12 mouse cellular contexts compared by ENCODE assay signal in genomic region chr13:51328971-51329346, GRCm38 (mm10).
A peak's percentile ranks its signal among the peaks of the same experiment; 100 is the strongest.
DNase-seq lines count a peak whose midpoint lies in the region; ATAC-seq and TF ChIP-seq lines count a peak whose summit lies in the region.
"Had no signal": no experiment of that assay in that cellular context is flagged by ENCODE, and none has a peak within 500 bp of the region (broad histone marks: within the 10 kb centered on the region; RNA-seq: fewer than 3 reads in every experiment).

No protein-coding gene starts in this region.

- H3K4me1 ChIP-seq in heart, embryonic 11.5 days (ENCODE audit: control insufficient read depth, insufficient read depth, low read length): peaks cover 14% of the 10 kb centered on the region
- peaks cover 30% of the 10 kb centered on the region for H3K4me1 ChIP-seq in embryonic facial prominence, embryonic 12.5 days
- H3K4me1 ChIP-seq in limb, embryonic 14.5 days (ENCODE audit: control insufficient read depth, insufficient read depth, low read length): peaks cover 29% of the 10 kb centered on the region
- no peaks in the 10 kb centered on the region for H3K4me1 ChIP-seq in thymus, adult 2 months (replicated peaks; ENCODE audit: control insufficient read depth, insufficient read depth, low read length)

- H3K4me2 ChIP-seq in heart, embryonic 11.5 days: no peak overlapping the region
- H3K4me2 ChIP-seq in embryonic facial prominence, embryonic 12.5 days (replicated peaks): no peak overlapping the region
- H3K4me2 ChIP-seq in limb, embryonic 14.5 days (replicated peaks; ENCODE audit: low read depth, low read length, severe bottlenecking): no peak overlapping the region

- TF ChIP-seq CTCF in thymus, adult 2 months (IDR thresholded peaks at IDR 0.05; ENCODE audit: borderline replicate concordance, control insufficient read depth, extremely low read depth, insufficient read depth, low read length, poor library complexity): no peak

- no peaks in the 10 kb centered on the region for H3K27me3 ChIP-seq in heart, embryonic 11.5 days (ENCODE audit: control insufficient read depth, insufficient read depth, low read length)
- no peaks in the 10 kb centered on the region for H3K27me3 ChIP-seq in embryonic facial prominence, embryonic 12.5 days
- no peaks in the 10 kb centered on the region for H3K27me3 ChIP-seq in limb, embryonic 14.5 days (ENCODE audit: control insufficient read depth, insufficient read depth, low read length)
- no peaks in the 10 kb centered on the region for H3K27me3 ChIP-seq in thymus, adult 2 months (ENCODE audit: control insufficient read depth, insufficient read depth, low read length)

- peak overlapping the region; percentile 59 for H3K27ac ChIP-seq in heart, embryonic 11.5 days (ENCODE audit: low read depth, low read length)
- peak overlapping the region; percentile 55; the same call in 1 of the 2 replicates for H3K27ac ChIP-seq in embryonic facial prominence, embryonic 12.5 days
- peak overlapping the region; percentile 53 for H3K27ac ChIP-seq in limb, embryonic 14.5 days (replicated peaks; ENCODE audit: low read depth, low read length)
- H3K27ac ChIP-seq in thymus, adult 2 months (ENCODE audit: control insufficient read depth, insufficient read depth, low read length): no peak overlapping the region
- H3K27ac ChIP-seq: gastrocnemius, adult 2 months; left cerebral cortex, adult 2 months had no signal

- no peak for DNase-seq in heart, adult 9 months (ENCODE audit: low spot score in 2 of 2)
- peak; percentile 47 for DNase-seq in 3T3-L1 (ENCODE audit: low read depth, low spot score)
- DNase-seq in limb, embryonic 14.5 days (ENCODE audit: low spot score): peak; percentile 31
- DNase-seq in thymus, adult 2 months: no peak
- no peak for DNase-seq in ovary, adult 18-20 months (ENCODE audit: low spot score)
- no peak for DNase-seq in layer of hippocampus, adult 18-20 months (ENCODE audit: low spot score in 2 of 2)
- DNase-seq: gastrocnemius, adult 2 months; lung, adult 18-20 months had no signal

- TF ChIP-seq POLR2A in limb, embryonic 14.5 days (IDR thresholded peaks at IDR 0.05; ENCODE audit: borderline replicate concordance, extremely low read depth, insufficient read depth, insufficient read length): no peak
- no peak for TF ChIP-seq POLR2A in thymus, adult 2 months (IDR thresholded peaks at IDR 0.05; ENCODE audit: control insufficient read depth, extremely low read depth, insufficient read depth, low read length, poor library complexity)

- WGBS in heart, embryonic 11.5 days (ENCODE audit: insufficient replicate concordance): 69% methylated on average over 8 of the region's 8 CpGs
- WGBS in embryonic facial prominence, embryonic 12.5 days: 74% methylated on average over 8 of the region's 8 CpGs
- 48% methylated on average over 8 of the region's 8 CpGs for WGBS in limb, embryonic 14.5 days
- WGBS in thymus, adult 2 months: 92% methylated on average over 8 of the region's 8 CpGs

- no peaks in the 10 kb centered on the region for H3K9me3 ChIP-seq in heart, embryonic 11.5 days (replicated peaks; ENCODE audit: control insufficient read depth, low read length)
- no peaks in the 10 kb centered on the region for H3K9me3 ChIP-seq in embryonic facial prominence, embryonic 12.5 days
- no peaks in the 10 kb centered on the region for H3K9me3 ChIP-seq in limb, embryonic 14.5 days (ENCODE audit: control insufficient read depth, low read length)

- no peak overlapping the region for H3K9ac ChIP-seq in heart, embryonic 11.5 days (ENCODE audit: low read depth, low read length)
- no peak overlapping the region for H3K9ac ChIP-seq in embryonic facial prominence, embryonic 12.5 days
- no peak overlapping the region for H3K9ac ChIP-seq in limb, embryonic 14.5 days (ENCODE audit: low read depth, low read length, severe bottlenecking)

- no peak overlapping the region for H3K4me3 ChIP-seq in heart, embryonic 11.5 days (ENCODE audit: low read depth, low read length)
- no peak overlapping the region for H3K4me3 ChIP-seq in embryonic facial prominence, embryonic 12.5 days
- H3K4me3 ChIP-seq in limb, embryonic 14.5 days (replicated peaks; ENCODE audit: low read length): no peak overlapping the region
- H3K4me3 ChIP-seq in thymus, adult 2 months (ENCODE audit: control insufficient read depth, insufficient read depth, low read length): no peak overlapping the region
- H3K4me3 ChIP-seq: gastrocnemius, adult 2 months; left cerebral cortex, adult 2 months had no signal

- no peak for ATAC-seq in heart, embryonic 11.5 days (replicated peaks; ENCODE audit: insufficient number of reproducible peaks, low FRiP score, low TSS enrichment)
- no peak for ATAC-seq in embryonic facial prominence, embryonic 12.5 days (ENCODE audit: insufficient number of reproducible peaks, insufficient read depth, low FRiP score, low TSS enrichment)
- ATAC-seq in limb, embryonic 14.5 days (ENCODE audit: low FRiP score, low read depth): no peak
- ATAC-seq: inflammation-experienced regulatory T-cells, adult 6 months had no signal

- no peaks in the 10 kb centered on the region for H3K36me3 ChIP-seq in heart, embryonic 11.5 days (ENCODE audit: control insufficient read depth, insufficient read depth, low read length)
- no peaks in the 10 kb centered on the region for H3K36me3 ChIP-seq in embryonic facial prominence, embryonic 12.5 days
- no peaks in the 10 kb centered on the region for H3K36me3 ChIP-seq in limb, embryonic 14.5 days (ENCODE audit: control insufficient read depth, insufficient read depth, low read length)
- no peaks in the 10 kb centered on the region for H3K36me3 ChIP-seq in thymus, adult 2 months (ENCODE audit: control insufficient read depth, insufficient read depth, low read length)

Comparison
In these comparisons a context has a peak if more than half of its experiments do, and no peak if none do; other contexts are left out.
1. DNase-seq: peak in 3T3-L1 (single experiment) and limb, embryonic 14.5 days (single experiment); none in heart, adult 9 months (0 of 2), thymus, adult 2 months (single experiment), ovary, adult 18-20 months (single experiment) and layer of hippocampus, adult 18-20 months (0 of 2).